Mouse (Mus musculus) ES-Bruce4 (cell line): ENCODE results near the gene Mgp.

Source experiments
- CTCF ChIP-seq: IDR thresholded peaks from one replicate; pipeline ENCODE4 v1.8.1; 2011; ENCODE audit warnings: low read depth, low read length
- POLR2A ChIP-seq: IDR thresholded peaks from one replicate; pipeline ENCODE4 v1.8.1; 2011; ENCODE audit warnings: low read length; ENCODE audit not compliant: insufficient read depth

- no peak for TF ChIP-seq POLR2A
- TF ChIP-seq CTCF: peak; percentile 82
These were observed 27.8 kb downstream of the Mgp start for GRCm38 (mm10) chr6:136847790-136848189.
